Mouse (Mus musculus) spleen, postnatal 10 days (tissue): ENCODE results near the gene Grin3b.
A peak's percentile ranks its signal among the peaks of the same experiment; 100 is the strongest.

Experiments
- DNase-seq, 2 experiments: peaks; one replicate each; pipeline ENCODE4 v3.0.0; 2021 to 2022; ENCODE audit warnings: low spot score in 2 of 2

The Grin3b gene

DNA sequence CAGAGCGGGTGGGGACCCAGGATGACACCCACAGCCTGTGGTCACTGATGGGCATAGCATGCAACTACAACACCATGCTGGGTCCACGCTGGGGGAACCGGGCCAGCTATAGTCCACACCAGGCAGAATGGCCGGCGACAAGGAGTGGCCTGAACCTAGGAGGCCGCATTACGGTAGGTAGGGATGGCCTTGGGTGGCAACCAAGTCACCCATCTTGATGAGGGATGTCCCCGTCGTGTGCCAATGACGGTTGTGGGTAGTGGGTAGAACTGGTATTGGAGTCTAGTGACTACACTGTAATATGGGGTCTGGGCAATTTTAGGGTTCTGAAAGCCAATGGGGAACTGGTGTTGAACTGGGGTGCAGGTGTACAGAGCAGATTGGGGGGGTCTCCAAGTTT, 46.4 kb downstream of the Grin3b start:
- peak in 1 of 2 experiments; percentile 72 for DNase-seq

DNA sequence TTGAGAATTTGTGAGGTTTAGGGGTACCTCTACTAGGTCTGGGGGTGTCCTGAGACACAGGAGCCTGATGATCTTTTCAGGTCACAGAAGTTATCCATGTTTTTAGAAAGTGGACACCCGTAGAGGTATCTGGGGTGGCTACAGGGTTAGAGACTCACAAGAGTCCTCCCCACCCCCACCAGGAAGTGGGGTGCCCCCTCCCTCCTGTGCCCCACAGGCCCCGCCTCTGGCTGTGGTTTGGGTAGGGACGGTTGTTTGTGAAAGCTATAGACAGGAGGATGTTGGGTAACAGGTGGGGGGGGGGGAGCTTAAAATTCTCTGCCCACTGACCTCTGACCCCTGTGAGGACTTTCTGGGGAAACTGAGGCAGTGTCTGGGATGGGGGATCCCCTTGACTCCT, 46.8 kb downstream of the Grin3b start:
- peak in 1 of 2 experiments; percentile 89 for DNase-seq

DNA sequence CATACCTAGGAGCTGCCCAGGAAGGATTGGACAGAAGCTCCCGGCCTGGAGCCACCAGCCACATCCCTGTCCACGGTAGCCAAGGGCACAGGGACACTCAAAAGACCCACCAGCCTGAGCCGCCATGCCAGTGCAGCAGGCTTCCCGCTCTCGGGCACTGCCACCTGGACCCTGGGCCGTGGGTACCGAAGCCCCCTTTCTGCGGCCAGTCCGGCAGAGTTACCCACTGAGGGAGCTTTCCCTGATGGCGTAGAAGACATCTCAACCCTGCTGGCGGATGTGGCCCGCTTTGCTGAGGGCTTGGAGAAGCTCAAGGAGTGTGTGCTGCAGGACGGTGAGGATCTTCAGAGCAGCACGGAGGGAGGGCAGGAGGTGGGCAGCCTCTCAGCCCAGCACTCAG, 47.3 kb downstream of the Grin3b start:
- DNase-seq = peak; percentile 58 to 69

DNA sequence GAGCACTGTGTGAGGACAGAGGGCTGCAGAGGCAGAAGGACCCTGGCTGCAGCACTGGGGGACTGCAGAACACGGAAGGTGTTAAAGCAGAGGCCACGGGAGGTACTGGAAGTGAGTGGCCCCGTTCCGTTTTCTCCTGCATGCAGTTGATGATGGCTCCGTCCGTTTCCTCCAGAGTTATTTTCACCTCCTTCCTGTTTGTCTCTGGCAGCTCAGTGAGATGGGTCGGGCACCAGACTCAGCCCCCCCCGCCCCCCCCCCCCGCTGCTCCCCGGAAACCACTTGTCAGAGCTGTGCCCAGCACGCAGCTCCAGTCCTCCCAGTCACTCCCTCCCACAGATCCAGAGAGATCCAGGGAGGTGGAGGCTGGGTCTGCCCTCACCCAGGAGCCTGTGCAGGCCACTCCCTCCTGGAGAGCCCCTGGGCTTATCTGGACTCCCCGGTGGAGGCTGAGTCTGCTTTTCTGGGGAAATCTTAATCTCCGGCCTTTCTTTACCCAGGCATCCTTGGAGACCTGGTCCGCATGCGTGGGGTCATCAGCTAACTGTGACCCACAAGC, 48.3 kb downstream of the Grin3b start:
- DNase-seq = peak; percentile 56 to 66

DNA sequence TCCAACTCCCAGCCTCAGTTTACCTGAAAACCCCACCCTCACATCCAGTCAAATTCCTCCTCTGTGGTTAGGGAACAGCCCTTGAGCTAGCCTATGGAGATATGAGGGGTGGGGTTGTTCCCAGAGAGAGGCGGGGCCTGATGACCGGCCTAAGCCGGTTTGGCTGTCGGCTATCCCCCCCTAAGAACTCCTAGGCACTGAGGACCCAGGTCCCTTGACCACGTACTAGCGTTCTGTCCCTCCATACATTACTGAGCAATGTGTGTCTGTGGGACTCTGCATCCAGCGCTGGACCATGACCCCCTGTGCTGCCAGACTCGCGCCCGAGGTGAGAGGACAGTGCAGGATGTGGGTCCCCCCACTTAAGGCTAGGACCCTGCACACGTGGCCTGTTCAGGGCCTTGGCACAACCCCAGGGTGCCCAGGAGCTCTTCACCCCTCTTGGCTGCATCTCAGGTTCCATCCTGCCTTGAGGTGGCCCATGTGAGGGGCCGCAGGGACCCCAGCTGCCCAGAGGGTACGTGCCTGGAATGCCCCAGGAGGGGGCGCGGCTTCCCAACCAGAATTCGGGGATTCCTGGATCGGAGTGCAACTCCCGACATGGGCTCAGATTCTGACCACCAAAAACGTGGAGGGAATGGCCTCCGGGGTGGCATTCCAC, 49.1 kb downstream of the Grin3b start:
- DNase-seq = peak in 1 of 2 experiments; percentile 46

DNA sequence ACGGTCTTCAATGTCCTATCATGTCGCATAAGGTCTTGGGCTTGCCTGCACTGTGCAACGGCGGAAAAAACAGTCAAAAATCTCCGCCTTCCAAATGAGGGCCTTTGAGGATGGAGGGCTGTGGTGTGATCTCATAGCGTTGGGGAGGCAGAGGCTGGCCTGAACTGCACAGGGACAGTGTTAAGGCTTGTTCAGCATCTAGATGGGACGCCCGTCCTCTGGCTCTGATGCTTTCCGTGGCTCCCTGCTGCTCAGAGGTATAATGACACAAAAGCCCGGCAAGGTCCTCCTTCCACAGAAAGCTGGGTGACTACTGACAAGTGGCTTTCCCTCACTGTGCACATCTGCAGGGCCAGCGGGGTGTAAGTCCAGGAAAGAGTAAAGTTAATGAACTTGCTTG, 49.7 kb downstream of the Grin3b start:
- DNase-seq = no peak

DNA sequence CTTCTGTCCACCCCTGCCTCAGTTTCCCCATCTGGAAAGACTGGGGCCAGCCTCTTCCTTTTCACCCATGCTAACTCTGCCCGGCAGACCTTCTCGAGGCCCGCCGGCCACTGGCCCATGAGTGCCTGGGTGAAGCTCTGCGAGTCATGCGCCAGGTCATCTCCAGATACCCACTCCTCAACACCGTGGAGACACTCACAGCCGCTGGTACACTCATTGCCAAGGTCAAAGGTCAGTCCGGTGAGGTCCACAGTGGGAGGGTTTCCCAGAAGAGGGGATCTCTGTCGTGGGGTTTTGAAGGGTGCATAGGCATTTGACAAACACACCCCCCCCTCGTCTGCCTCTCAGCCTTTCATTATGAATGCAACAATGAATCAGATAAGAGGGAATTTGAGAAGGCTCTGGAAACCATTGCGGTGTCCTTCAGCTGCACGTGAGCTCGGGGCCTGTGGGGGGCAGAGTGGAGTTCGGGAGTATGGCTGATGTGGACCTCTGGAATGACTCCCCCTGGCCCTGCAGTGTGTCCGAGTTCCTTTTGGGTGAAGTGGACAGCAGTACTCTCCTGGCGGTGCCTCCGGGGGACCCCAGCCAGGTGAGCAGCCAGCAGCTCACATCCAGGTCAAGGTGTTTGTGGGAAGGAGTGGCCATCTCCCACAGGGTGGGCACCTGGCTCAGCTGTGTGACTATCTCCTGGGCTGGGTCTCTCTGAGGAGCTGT, 50.2 kb downstream of the Grin3b start:
- no peak for DNase-seq

DNA sequence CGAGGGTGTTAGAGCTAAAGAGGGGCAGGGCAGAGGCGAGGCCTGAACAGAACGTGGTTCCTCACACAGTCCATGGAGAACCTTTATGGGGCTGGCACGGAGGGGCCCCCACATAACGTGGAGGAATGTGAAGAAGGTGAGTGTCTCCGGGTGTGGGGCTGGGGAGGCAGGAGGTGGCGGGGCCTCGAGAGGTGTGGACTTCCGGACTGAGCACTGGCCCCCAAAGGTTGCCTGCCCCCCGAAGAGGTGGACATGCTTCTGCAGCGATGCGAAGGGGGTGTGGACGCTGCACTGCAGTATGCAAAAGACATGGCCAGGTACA, 50.8 kb downstream of the Grin3b start:
- DNase-seq = no peak

DNA sequence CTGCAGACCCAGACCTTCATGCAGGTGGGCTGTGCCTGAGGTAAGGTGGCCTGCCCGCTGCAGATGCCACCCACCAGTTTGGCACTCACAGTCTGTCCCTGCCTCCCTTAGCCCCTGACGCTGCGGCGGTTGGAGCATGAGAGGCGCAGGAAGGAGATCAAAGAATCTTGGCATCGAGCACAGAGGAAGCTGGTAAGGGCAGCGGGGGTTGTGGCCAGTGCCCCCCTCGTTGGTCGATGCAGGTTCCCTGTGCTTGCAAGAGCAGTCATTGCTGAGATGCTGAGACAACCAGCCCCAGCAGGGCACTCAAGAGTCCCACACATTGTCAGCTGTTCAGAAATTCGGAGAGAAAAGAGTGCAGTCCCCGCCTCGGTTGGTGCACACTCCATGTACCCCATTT, 51.6 kb downstream of the Grin3b start:
- no peak for DNase-seq

DNA sequence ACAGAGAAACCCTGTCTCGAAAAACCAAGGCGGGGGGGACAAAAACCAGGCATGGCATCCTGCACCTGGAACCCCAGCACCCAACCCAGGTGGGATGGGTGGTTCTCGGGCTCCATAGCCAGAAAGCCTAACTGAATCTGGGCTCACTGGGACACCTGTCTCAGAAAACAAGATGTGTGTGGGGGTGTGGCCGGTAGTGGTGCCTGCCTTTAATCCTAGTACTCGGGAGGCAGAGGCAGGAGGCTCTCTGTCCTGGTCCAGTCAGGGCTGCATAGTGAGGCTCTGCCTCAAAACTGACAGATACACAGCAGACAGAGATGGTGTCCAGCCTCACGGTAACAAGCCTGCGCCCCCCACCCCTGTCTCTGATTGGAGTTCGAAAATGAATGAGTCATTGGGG, 52.3 kb downstream of the Grin3b start:
- no peak for DNase-seq

DNA sequence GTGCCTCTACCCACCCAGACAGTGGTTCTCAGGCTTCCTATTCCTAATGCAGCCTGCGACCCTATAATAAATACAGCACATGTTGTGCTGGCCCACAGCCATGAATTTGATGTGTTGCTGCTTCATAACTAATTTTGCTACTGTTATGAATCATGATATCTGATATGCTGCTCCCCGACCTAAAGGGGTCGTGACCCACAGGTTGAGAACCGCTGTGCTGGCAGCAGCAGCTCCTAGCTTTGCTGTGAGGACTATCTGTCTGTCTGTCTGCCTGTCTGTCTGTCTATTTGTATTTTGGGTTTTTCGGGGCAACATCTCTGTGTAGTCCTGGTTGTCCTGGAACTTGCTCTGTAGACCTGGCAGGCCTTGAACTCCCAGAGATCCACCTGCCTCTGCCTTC, 53.2 kb downstream of the Grin3b start:
- DNase-seq = no peak

DNA sequence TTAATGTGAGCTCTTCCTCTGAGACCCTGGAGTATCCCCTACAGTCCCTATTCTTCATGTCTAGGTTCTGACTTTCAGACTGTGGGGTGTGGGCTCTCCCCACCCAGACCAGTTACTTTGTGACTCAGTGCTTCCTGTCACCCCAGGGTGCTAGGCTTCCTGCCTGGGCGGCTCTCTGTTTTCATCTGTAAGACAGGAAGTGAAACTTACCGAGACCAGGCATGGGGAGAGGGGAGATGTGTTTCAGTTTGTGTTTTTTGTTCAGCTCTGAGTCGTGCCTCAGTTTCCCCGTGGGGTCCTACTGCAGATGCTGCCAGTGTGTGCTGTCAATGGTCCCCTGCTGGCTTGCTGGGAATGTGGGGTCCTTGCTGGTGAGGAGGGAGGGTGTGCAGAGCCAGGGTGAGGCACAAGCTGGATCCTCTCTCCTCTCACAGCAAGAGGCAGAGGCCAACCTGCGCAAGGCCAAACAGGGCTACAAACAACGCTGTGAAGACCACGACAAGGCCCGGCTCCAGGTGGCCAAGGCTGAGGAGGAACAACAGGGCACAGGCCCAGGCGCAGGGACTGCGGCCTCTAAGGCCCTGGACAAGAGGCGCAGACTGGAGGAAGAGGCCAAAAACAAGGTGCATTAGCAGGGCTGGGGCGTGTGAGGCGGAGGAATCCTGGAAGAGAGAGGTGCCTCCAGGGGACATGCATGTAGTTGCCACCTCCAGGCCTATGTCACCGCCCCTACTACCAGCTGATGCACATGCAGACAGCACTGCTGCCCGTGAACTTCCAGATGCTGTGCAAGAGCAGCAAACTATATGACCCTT, 53.9 kb downstream of the Grin3b start:
- DNase-seq = peak in 1 of 2 experiments; percentile 67

DNA sequence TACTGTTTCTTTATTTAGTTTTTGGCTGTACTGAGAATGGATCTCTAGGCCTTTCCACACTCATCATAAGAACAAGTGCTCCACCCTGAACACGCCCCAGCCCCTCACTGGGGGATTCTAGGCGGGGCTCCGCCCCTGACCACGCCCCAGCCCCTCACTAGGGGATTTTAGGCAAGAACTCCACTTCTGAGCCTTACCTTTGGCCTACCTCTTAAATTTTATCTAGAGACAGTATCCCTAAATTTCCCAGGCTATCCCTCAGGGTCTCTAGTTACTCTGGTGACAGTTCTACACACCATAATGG, 54.5 kb downstream of the Grin3b start:
- no peak for DNase-seq

DNA sequence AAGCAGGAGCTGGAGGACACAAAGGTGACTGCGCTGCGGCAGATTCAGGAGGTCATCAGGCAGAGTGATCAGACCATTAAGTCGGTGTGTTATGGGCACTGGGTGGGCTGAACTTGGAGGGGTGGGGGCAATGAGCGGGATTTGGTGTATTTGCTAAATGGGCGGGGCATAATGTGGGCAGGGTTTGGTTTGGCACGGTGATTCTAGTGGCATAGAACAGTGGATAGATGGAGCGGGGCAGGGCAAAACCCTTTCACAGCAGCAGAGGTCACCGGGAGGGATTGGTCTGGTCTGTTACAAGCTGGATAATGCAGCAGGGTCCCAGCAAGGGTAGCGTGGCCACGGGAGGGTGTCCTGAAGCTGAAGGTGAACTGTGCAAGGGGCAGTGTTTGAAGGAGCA, 54.9 kb downstream of the Grin3b start:
- DNase-seq = no peak

DNA sequence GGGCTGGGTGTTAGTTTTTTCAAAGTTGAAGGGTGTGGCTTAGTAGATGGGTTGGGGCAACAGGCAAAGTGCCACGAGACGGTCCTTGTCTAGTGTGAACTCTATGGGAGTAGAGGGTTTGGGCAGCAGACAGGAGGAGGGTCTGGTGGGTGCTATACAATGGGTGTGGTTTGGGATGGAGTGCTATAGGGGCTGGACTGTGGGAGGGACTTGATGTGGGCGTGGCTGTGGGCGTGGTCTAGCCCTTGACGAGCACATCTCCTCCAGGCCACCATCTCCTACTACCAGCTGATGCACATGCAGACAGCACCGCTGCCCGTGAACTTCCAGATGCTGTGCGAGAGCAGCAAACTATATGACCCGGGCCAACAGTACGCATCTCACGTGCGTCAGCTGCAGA, 55.4 kb downstream of the Grin3b start:
- DNase-seq = peak in 1 of 2 experiments; percentile 74
